Mouse (Mus musculus) A20 (cell line): ENCODE measurements around the gene Spop.

Experiments
- DNase-seq: peaks from one replicate; pipeline ENCODE4 v3.0.0-alpha.2; 2011; ENCODE audit warnings: low read depth, low spot score

Gene Spop

DNA sequence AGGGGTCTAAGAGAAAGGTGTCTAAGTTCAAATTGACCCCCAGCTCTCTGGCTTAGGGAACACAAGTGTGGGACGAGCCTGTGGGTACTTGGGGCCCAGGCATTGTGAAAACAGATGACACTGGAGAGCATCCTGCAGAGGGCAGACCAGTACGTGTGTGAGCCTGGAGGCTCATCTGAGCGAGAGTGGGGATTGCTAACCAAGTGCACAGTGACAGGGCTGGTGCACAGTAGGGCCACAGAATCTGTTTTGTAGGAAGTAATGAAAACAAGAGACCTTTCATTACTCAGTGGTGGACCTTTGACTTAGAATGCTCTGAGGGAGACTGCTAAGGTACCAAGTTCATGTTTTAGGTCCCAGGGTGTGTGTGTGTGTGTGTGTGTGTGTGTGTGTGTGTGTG is 106.1 kb downstream of the Spop start:
- peak; percentile 29 for DNase-seq

DNA sequence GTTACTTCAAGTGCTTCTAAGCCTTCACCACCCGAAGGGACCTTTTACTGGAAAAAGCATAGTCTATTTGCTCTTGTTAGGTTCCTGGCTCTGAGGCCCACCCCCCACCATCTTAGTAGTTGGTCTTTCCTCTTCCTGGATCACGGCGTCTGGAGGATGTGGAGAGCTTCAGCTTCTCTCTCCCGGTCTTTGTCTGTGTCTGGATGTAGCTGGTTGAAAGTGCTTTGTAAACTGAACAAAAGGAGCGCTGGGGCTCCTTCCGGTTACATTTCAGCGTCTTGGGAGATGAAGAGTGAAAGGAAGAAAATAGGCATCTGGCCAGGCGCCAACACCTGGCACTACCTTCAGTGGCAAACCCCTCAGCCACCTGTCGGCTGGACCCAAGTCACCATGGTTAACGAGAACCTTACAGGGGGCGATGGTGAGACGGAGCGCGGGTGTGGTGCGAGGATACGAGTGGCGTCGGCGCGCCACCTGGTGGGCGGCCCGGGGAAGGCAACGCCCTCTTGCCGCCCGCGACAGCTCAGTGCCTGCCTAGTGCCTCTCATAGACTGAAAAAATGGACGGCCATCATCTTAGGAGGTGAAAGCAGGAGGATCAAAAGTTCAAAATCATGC is 106.7 kb downstream of the Spop start:
- peak; percentile 90 for DNase-seq

DNA sequence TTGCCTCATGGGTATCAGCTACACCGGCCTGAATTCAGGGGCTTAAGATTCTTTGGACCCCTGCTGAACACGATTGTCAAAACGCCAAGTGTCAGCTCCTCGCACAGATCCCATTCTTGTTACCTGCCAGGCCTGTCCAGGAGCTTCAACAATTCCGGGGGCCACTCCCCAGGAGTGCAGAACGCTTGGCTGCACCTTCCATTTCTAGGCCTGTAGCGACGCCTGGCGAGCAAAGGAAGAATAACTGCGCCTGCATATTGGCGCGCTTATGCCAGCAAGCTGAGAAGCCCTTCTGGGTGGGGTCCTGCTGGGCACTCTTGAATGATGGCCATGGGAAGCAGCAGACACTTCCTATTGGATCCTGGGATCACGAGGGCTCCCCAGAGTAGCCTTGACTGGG is 107.7 kb downstream of the Spop start:
- peak; percentile 76 for DNase-seq

DNA sequence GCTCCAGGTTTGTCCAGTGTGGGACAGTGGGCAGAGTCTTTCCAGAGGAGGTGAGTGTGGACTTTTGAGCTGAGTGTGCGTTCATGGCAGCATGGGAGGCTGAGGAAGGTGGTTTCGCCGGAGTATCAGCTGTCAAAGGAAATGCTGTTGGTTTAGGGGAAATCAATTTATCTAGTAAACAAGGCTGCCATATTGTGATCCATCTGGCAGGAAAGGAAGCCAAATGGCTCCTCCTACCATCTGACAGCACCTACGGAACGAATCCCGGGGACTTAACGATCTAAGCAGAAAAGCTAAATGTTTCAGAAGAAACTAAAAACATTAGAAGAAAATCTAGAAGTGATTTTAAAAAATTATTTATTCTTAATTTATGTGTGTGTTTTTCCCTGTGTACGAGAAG is 113.4 kb downstream of the Spop start:
- DNase-seq: no peak

DNA sequence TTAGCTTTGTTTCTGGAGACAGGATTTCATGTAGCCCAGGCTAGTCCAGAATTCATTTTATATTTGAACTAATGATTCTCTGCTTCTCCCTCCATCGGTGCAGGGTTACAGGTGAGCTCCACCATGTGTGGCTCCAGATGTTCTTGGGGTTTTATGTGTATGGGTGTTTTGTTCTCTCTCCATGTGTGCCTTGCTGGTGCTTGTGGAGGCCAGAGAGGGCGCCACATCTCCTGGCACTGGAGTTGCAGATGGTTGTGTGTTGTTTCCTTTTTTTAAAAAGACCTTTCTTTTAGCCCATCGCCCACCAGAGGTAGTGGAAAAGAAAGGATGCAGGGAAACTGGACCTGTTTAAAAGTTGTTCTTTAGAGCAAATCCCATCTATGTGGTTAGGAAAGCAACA is 114.4 kb downstream of the Spop start:
- DNase-seq: no peak

DNA sequence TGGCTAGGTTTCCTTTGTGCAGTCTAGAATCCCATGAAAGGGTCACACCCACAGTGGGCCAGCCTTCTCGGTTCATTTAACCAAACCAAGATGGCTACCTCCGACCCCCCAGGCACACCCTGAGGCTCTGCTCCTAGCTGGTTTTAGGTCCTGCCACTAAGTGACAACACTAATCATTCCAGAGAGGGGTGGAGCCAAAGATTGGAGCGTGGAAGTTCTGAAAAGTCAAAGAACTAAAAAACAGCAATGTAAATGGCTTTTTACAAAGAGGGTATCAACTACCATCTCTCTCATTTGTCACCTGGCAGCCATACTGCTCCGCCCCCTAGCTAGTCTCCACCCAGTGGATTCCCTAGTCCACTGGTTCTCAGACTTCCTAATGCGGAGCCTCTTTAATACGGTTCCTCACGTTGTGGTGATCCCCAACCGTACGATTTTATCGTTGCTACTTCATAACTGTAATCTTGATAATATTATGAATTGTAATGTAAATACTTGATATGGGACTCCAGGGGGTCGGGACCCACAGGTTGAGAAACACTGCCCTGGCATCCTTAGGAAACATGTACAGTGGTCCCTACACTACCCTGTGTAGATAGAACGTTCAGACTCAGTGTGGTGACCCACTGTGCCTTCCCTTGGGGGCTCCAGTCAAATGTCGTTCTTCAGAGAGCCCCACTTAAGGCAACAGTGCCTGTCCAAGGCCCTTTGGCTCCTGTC is 118.6 kb downstream of the Spop start:
- no peak for DNase-seq

DNA sequence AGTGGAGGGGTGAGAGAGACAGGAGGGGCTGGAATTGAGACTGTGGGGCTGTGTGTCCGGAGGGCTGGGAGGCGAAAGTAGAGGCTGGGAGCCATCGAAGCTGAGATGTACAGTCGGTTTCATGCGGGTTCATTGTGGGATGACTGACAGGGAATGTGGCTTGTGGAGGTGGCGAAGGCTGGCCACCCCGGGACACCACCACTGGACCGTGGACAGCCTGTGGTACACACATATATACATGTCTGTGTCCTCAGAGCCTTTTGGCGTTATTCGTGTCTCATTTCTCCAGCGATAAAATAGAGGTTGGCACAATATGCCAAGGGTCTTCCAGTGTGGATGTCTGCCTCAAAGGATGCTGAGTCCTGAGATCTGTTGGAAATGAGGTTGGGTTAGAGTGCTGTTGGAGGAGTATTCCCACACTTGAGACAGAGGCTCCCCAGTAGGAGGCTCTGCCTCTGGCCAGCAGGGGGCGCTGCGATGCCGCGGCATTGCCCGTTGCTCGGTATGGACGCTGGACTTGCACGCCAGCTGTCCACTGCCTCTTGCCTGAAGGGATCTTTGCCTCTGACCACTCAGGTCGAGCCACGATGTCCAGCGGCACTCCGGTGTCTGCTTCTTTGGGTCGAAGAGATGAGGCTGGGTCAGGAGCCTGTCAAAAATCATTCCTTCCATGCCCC is 119.7 kb downstream of the Spop start:
- peak; percentile 70 for DNase-seq

DNA sequence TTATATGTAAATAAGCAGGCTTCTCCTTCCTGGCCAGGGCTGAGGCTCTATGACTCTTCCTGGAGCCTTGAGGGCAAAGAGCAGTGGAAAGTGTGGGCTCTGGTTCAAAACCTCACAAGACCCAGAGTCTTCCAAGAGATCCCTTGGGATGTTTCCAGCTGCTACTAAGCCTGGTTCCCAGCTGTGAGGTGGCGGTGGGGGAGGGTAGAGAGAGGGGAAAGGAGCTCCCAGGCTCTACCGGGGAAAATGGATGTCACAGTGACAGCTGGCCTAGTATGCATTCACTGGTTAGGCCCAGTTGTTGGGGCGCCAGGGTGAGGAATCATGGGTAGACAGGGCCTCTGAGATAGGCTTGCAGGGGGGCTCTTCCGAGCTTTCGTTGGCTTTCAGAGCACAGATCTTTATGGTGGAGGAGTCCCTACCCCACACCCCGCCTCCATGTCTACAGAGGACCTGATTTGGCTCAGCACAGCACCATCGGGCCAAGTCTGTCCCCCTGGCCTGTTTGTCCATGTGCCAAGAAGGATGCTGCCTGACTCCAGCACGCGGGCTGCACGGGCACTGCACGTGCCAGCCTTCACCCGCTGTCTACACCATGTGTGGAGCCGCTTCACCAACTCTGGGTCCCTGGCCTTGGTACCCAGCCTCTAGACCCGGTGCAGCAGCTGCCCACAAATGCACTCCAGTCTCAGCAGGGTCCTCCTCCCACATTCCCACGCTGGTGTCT is 124.7 kb downstream of the Spop start:
- no peak for DNase-seq

DNA sequence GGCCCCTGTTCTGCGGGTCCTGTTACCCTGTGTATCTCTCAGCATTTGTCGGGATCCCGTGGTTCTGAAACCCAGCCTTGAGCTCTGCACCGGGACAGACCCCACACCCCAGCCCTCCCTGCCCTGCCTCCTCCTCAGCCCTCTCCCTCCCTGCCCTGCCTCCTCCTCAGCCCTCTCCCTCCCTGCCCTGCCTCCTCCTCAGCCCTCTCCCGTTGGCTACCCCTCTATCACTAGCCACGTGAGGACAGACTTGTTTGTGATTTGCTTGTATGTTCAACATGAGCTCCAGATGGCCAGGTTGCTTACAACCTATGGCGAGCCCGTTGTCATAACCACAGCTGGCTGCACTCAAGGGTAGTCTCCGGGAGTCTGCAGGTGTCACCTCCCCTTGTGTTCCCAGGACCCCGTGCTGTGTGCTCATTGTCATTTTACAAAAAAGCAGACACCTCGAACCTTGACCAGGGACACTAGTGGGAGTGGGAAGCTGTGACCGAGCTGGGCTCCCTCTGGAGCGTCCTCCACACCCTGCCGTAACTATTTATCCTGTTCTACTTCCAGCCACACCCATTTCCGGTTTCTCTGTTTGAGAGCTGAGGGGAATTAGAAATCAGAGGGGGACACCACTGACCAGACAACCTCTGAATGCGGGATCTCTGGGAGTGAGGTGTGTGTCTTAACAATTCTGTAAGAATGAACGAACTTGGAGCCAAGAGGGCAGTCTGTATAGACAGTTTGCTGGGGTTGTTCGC is 126.9 kb downstream of the Spop start:
- peak; percentile 33 for DNase-seq
